Mouse (Mus musculus) heart, embryonic 15.5 days (tissue): ENCODE data around the gene Tmtc2. TPM values are rescaled to one million over a fixed set of nuclear protein-coding genes. Genes with fewer than 3 reads are reported as not detected.

Experiments used
- ATAC-seq: fragments of 200-750 bp; cut with Nextera tagmentation; replicated peaks from 2 replicates; pipeline ENCODE4 v1.8.0; 2017; ENCODE audit warnings: low read depth, moderate TSS enrichment; ENCODE audit not compliant: insufficient number of reproducible peaks, insufficient read depth, low FRiP score
- H3K27ac ChIP-seq: fragments of 300-500 bp; sonication (generic); 2 replicates; pipeline ENCODE4 v1.5.1; 2015; ENCODE audit warnings: mild to moderate bottlenecking, inconsistent platforms
- H3K27me3 ChIP-seq: fragments of 300-500 bp; sonication (generic); 2 replicates; pipeline ENCODE4 v1.6.1; 2015; ENCODE audit warnings: inconsistent platforms
- H3K36me3 ChIP-seq: fragments of 300-500 bp; sonication (generic); 2 replicates; pipeline ENCODE4 v1.6.1; 2015; ENCODE audit warnings: mild to moderate bottlenecking, inconsistent platforms
- H3K4me1 ChIP-seq: fragments of 300-500 bp; sonication (generic); replicated peaks from 2 replicates; pipeline ENCODE4 v1.6.1; 2015; ENCODE audit warnings: inconsistent platforms
- H3K4me2 ChIP-seq: fragments of 300-500 bp; sonication (generic); 2 replicates; pipeline ENCODE4 v1.6.1; 2015; ENCODE audit warnings: inconsistent platforms, mild to moderate bottlenecking, moderate library complexity
- H3K4me3 ChIP-seq: fragments of 300-500 bp; sonication (generic); 2 replicates; pipeline ENCODE4 v1.5.1; 2015; ENCODE audit warnings: mild to moderate bottlenecking, inconsistent platforms
- H3K9ac ChIP-seq: fragments of 300-500 bp; sonication (generic); 2 replicates; pipeline ENCODE4 v1.6.1; 2015; ENCODE audit warnings: mild to moderate bottlenecking, inconsistent platforms
- H3K9me3 ChIP-seq: fragments of 300-500 bp; sonication (generic); replicated peaks from 2 replicates; pipeline ENCODE4 v1.6.1; 2016; ENCODE audit warnings: inconsistent platforms
- WGBS: fragments of 180-500 bp; shearing (Covaris S2); methylation state at CpG from one replicate; pipeline ENCODE4 v1.1.7; 2015; ENCODE audit warnings: mixed read lengths; 5-methylcytosine and 5-hydroxymethylcytosine counted together
- polyA plus RNA-seq: library from polyadenylated mRNA; unstranded; fragments of >200 nt; fragmentation: Nextera tagmentation; extraction: Ambion mirVana; gene quantifications from 2 replicates; pipeline ENCODE4 v1.2.1, GENCODE M21; 2015

Gene Tmtc2
- polyA plus RNA-seq, 1 experiment from 2014 or later: 3.3 TPM

DNA sequence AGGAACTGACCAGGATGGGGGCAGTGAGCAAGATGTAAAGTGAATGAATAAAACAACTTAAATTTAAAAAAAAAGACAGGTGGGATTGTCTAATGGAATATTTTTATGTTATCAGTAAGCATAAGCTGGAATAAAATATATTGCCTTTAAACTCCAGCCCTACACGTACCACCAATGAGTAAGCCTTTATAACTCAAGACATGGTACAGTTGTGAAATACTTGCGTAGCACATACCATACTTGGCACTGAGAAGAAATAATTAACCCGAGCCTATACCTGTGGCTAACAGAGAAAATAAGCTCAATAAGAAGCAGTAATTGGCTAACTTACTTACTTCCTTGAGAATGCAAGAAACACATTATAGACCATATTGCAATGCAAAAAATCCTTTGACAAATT, 228.3 kb downstream of the Tmtc2 start:
- Histone ChIP-seq H3K27ac (no peak overlapping the region), H3K36me3 (no peaks in the 10 kb centered on the region), H3K4me1 (no peaks in the 10 kb centered on the region), H3K4me3 (no peak overlapping the region), H3K9ac (no peak overlapping the region), H3K4me2 (no peak overlapping the region), H3K27me3 (no peaks in the 10 kb centered on the region), H3K9me3 (no peaks in the 10 kb centered on the region)
- WGBS: 90% methylated on average over 3 of the region's 3 CpGs
- ATAC-seq: no peak

DNA sequence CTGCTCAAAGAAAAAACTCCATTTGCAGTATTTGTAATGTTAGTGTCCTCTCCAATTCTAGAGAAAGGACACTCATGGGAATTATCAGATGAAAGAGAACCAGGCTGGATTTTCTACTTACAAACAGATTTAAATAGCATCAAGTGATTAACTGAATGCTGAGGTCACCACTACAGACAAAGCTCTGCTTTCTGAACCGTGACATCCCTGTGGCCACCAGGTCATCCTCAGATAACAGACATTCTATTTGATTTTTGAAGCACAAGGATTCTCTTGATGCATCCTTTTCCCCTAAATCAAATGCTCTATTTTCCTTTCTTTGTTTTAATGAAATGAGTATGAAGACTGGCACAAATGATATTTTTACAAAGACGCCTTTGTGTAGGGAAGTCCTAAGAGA, 241.4 kb downstream of the Tmtc2 start:
- WGBS: 72% methylated on average over 2 of the region's 2 CpGs
- no peak for ATAC-seq

DNA sequence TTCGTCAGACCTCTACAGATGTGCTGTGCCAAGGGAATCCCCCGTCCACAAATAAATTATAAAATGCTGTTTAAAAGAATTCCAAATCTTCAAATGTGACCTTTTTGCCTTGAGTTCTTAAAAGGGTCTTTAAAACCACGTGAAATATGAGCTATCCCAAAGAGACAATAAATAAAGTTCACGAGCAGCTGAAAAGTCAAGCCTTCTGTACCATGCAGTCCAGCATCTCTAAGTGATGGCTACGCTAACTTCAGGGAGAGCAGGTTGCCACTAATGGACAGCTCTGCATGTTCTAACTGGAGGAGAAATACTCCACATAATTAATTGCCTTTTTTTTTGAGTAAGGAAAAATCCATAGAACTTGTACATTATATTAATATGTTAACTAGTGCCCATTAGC, 243.9 kb downstream of the Tmtc2 start:
- H3K36me3 ChIP-seq: no peaks in the 10 kb centered on the region
- no peak overlapping the region for H3K9ac ChIP-seq
- H3K4me3 ChIP-seq: no peak overlapping the region
- WGBS: 71% methylated on average over 5 of the region's 5 CpGs
- no peaks in the 10 kb centered on the region for H3K9me3 ChIP-seq
- ATAC-seq: no peak
- H3K4me2 ChIP-seq: no peak overlapping the region
- H3K4me1 ChIP-seq: no peaks in the 10 kb centered on the region
- no peak overlapping the region for H3K27ac ChIP-seq
- no peaks in the 10 kb centered on the region for H3K27me3 ChIP-seq

More for the DNA sequence above, 241.4 kb downstream of the Tmtc2 start:
- Histone ChIP-seq H3K4me2 (no peak overlapping the region), H3K4me3 (no peak overlapping the region), H3K27ac (no peak overlapping the region), H3K36me3 (no peaks in the 10 kb centered on the region), H3K9me3 (no peaks in the 10 kb centered on the region), H3K9ac (no peak overlapping the region), H3K27me3 (no peaks in the 10 kb centered on the region), H3K4me1 (no peaks in the 10 kb centered on the region)

DNA sequence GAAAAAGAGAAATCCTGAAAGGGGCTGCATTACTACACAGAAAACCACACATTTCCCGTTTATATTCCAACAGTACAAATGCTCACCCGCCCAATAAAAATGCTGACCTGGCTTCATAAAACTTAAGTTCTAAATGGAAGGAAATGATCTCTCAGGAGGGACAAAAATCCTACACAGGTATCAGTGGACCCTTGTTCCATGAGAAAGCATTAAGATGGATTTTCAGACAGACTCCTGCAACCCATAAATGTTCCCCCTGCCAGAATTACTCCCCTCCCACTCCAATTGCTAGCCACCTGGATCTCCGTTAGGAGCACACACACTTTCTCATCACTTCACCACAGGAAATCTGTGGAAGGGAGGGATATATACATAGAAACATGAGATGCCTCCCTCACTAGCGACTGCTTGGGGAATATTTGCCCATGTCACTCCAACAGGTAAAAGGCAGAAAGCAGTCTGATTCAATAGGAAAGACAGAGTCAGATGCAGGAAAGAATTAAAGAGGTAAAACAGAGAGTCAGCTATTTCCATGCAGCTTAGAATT, 250.5 kb downstream of the Tmtc2 start:
- H3K4me3 ChIP-seq: no peak overlapping the region
- no peaks in the 10 kb centered on the region for H3K9me3 ChIP-seq
- H3K36me3 ChIP-seq: peaks cover 7% of the 10 kb centered on the region
- no peaks in the 10 kb centered on the region for H3K4me1 ChIP-seq
- H3K4me2 ChIP-seq: no peak overlapping the region
- no peak for ATAC-seq
- H3K27me3 ChIP-seq: no peaks in the 10 kb centered on the region
- 77% methylated on average over 4 of the region's 4 CpGs for WGBS
- H3K9ac ChIP-seq: no peak overlapping the region
- H3K27ac ChIP-seq: no peak overlapping the region

DNA sequence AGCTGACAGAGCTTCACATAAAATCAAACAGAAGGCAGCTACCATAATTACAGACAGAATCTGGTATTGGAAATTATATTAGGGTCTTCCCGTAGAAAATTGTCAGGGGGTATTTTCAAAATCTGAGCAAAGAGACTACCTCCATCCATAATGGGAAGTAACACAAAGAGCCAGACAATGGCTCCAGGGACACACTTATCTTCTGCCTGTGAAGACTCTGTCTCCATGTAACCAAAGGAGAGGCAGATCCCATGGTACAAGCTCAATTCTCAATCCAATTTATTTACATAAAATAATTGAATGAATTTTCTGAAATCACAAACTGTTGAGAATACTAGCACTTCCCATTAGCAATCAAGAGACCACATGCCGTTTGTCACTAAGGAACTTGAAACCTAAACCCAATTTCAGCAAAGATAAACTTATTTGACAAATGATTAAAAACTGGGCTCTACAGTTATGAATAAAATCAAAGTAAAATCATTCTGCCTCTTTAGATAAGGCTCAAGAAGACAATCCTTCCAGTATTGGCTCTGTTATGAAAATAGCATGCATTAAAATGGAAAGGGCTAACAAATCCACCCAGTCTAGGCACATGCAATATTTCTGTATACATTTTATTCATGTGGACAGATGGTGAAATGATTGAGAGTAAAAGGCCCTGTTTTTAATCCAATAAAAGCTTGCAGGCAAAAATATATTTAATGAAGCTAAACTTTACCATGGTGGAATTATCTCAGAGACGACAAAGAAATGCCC, 254.8 kb downstream of the Tmtc2 start:
- H3K27me3 ChIP-seq: no peaks in the 10 kb centered on the region
- no peak overlapping the region for H3K4me3 ChIP-seq
- ATAC-seq: no peak
- no peak overlapping the region for H3K9ac ChIP-seq
- H3K9me3 ChIP-seq: no peaks in the 10 kb centered on the region
- no peaks in the 10 kb centered on the region for H3K4me1 ChIP-seq
- WGBS: 75% methylated on average over 3 of the region's 3 CpGs
- H3K27ac ChIP-seq: no peak overlapping the region
- H3K4me2 ChIP-seq: no peak overlapping the region
- peaks cover 7% of the 10 kb centered on the region for H3K36me3 ChIP-seq

DNA sequence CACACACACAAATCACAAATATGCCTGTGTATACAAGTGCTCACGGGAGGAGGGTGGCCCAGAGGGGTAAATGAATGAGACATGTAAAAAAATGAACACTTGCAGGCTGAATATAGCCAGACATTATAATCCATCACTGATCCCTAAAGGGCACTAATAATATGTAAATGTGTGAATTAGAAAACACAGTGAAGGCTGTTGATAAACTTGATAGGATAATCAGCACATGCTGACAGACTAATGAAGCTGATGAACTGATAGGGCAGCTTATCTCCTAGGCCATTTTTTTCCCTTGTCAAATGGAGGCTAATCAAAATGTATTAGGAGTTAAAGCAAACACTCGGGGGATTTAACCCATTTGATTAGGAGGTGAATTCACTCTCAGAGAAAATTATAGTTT, 255.4 kb downstream of the Tmtc2 start:
- H3K4me1 ChIP-seq: no peaks in the 10 kb centered on the region
- WGBS: 62% methylated on average over 2 of the region's 2 CpGs
- H3K36me3 ChIP-seq: peaks cover 7% of the 10 kb centered on the region
- H3K4me2 ChIP-seq: no peak overlapping the region
- H3K27me3 ChIP-seq: no peaks in the 10 kb centered on the region
- H3K27ac ChIP-seq: no peak overlapping the region
- H3K9ac ChIP-seq: no peak overlapping the region
- no peak overlapping the region for H3K4me3 ChIP-seq
- H3K9me3 ChIP-seq: no peaks in the 10 kb centered on the region
- no peak for ATAC-seq

DNA sequence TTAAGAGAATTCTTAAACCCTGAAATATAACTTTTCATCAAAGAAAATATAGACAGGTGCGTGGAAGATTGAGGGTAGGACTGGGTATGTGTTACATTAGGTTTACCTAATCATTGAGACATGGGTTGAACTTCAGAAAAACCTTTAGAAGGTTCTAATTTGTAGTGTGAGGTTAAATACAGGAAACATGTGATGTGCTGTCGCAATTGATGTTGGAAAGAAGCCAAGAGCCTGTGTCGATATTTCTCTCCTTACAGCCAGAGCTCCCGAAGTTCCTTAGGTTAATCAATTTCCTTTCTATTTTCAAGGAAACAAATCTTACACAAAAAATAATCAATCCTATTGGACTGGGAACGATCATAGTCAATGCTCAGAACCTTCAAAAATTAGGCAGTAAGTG, 261.3 kb downstream of the Tmtc2 start:
- Histone ChIP-seq H3K9me3 (no peaks in the 10 kb centered on the region), H3K27me3 (no peaks in the 10 kb centered on the region), H3K36me3 (no peaks in the 10 kb centered on the region), H3K4me3 (no peak overlapping the region), H3K4me2 (no peak overlapping the region), H3K27ac (no peak overlapping the region), H3K4me1 (no peaks in the 10 kb centered on the region), H3K9ac (no peak overlapping the region)
- ATAC-seq: no peak
- 65% methylated on average over 5 of the region's 5 CpGs for WGBS

DNA sequence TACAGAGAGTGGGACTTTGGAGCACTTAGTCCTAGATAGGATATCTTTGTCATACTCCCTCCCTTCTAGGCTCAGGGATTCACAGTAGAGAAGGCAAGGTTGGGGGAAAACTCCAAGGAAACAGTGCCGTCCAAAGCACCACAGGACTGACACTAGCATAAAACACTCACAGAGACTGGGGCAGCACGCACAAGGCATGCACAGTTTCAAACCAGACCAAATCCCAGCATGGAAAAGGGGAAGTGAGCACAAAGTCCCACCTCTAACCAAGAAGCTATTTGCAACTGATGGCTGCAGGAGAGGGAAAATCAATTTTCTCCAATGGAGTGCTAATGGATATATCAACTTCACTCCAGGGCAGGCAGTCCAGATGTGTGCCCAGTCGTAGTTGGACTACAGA, 276.7 kb downstream of the Tmtc2 start:
- Histone ChIP-seq H3K27me3 (no peaks in the 10 kb centered on the region), H3K27ac (no peak overlapping the region), H3K9me3 (no peaks in the 10 kb centered on the region), H3K9ac (no peak overlapping the region), H3K36me3 (no peaks in the 10 kb centered on the region), H3K4me1 (no peaks in the 10 kb centered on the region), H3K4me3 (no peak overlapping the region), H3K4me2 (no peak overlapping the region)
- no peak for ATAC-seq
- WGBS: 77% methylated on average over 3 of the region's 3 CpGs

DNA sequence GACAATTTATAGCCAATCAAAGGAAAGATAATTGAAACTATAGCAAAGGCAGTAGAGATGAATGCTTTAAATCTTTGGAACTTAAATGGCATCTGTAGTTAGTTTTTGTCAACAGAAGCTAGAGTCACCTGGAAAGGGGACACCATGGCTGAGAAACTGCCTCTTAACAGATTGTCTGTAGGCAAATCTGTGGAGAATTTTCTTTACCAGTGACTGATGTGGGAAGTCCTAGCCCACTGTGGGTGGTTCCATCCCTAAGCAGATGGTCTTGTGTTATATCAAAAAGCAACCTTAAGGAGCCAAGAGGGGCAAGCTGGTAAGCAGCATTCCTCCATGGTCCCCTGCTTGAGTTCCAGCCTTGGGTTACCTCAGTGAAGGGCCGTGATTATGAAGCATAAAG, 281.3 kb downstream of the Tmtc2 start:
- 95% methylated on average over 1 of the region's 1 CpGs for WGBS
- H3K27ac ChIP-seq: no peak overlapping the region
- ATAC-seq: no peak

DNA sequence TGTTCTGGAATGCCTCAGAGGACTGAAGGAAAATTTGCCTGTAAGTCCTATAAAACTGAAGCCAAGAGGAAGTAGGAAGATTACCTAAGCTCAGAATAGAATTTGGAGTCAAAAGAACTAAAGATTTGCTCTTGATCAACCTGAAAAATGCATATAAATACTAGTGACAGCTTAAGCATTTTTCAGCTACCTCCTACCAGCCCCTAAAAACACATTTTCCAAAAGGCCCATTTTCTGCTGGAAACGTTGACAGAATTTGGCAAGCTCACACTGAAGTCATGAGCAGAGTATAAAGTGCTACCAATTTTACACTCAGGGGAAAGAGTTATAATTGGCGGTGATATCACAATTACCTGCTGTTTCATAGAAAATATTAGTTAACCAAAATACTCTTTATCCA, 285.8 kb downstream of the Tmtc2 start:
- 0 out of 2 replicates have a peak, but pooled peaks cover 6% of the 10 kb centered on the region for H3K4me1 ChIP-seq
- no peak for ATAC-seq
- H3K27ac ChIP-seq: no peak overlapping the region
- H3K36me3 ChIP-seq: no peaks in the 10 kb centered on the region
- no peak overlapping the region for H3K4me2 ChIP-seq
- H3K4me3 ChIP-seq: no peak overlapping the region
- 66% methylated on average over 2 of the region's 2 CpGs for WGBS
- no peaks in the 10 kb centered on the region for H3K9me3 ChIP-seq
- H3K9ac ChIP-seq: no peak overlapping the region
- H3K27me3 ChIP-seq: no peaks in the 10 kb centered on the region

More for the DNA sequence above, 281.3 kb downstream of the Tmtc2 start:
- no peaks in the 10 kb centered on the region for H3K9me3 ChIP-seq
- no peaks in the 10 kb centered on the region for H3K36me3 ChIP-seq
- H3K4me1 ChIP-seq: no peaks in the 10 kb centered on the region
- no peak overlapping the region for H3K9ac ChIP-seq
- no peak overlapping the region for H3K4me2 ChIP-seq
- no peak overlapping the region for H3K4me3 ChIP-seq
- H3K27me3 ChIP-seq: no peaks in the 10 kb centered on the region

DNA sequence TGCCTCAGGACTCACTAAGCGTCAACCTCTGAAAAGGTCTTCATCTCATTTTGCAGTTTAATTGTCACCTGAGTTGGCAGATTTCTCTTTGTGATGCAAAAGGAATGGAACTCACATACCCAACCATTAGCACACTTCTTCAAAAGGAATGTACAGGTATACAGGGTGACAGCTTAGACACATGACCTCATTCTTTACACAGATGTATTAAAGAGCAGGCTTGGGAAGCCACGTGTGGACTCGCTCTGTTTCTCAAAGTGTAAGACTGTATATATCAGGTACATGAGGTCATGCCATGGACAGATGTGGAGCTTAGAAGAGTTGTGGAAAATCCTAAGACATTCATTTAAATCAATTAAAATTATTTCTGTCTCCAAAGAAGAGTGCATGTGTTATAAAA, 286.7 kb downstream of the Tmtc2 start:
- H3K4me1 ChIP-seq: 0 out of 2 replicates have a peak, but pooled peaks cover 6% of the 10 kb centered on the region
- no peak overlapping the region for H3K4me3 ChIP-seq
- WGBS: 82% methylated on average over 3 of the region's 3 CpGs
- no peak overlapping the region for H3K27ac ChIP-seq
- no peaks in the 10 kb centered on the region for H3K9me3 ChIP-seq
- H3K9ac ChIP-seq: no peak overlapping the region
- no peaks in the 10 kb centered on the region for H3K27me3 ChIP-seq
- no peaks in the 10 kb centered on the region for H3K36me3 ChIP-seq
- no peak overlapping the region for H3K4me2 ChIP-seq
- no peak for ATAC-seq

DNA sequence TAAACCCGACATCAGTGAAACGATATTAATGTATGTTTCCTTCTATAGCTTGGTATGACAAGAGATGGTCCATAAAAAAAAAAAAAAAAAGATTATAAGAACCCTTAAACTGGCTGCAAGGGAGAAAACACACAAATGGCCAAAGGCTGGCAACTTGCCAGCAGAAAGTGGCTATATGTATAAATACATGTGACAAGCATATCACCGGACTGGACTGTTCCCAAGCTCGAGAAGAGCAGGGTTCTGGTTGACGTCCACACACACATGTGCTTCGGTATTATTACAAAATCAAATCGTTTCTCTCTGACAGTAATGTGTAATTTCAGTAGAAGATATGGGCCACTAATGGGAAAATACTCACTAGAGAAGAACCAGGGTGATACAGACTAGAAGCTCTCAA, 287.2 kb downstream of the Tmtc2 start:
- H3K4me1 ChIP-seq: 0 out of 2 replicates have a peak, but pooled peaks cover 6% of the 10 kb centered on the region
- no peak overlapping the region for H3K9ac ChIP-seq
- H3K9me3 ChIP-seq: no peaks in the 10 kb centered on the region
- H3K4me3 ChIP-seq: no peak overlapping the region
- ATAC-seq: no peak
- H3K27ac ChIP-seq: no peak overlapping the region
- no peak overlapping the region for H3K4me2 ChIP-seq
- WGBS: 56% methylated on average over 7 of the region's 7 CpGs
- no peaks in the 10 kb centered on the region for H3K27me3 ChIP-seq
- no peaks in the 10 kb centered on the region for H3K36me3 ChIP-seq
